28 mouse cellular contexts compared by ENCODE assay signal in genomic region chr10:17486011-17486410, GRCm38 (mm10).
DNase-seq lines count a peak whose midpoint lies in the region; ATAC-seq and TF ChIP-seq lines count a peak whose summit lies in the region.
"Had no signal": no experiment of that assay in that cellular context is flagged by ENCODE, and none has a peak within 500 bp of the region (broad histone marks: within the 10 kb centered on the region; RNA-seq: fewer than 3 reads in every experiment).

No protein-coding gene starts in this region.

- peaks cover 0 to 25% of the 10 kb centered on the region in 2 experiments; a peak in 2 of 4 replicates for H3K36me3 ChIP-seq in MEL (ENCODE audit: control insufficient read depth in 1 of 2, insufficient read depth in 2 of 2, low read length in 2 of 2)
- H3K36me3 ChIP-seq: embryonic facial prominence, embryonic 10.5 days; embryonic facial prominence, embryonic 12.5 days; forebrain, embryonic 15.5 days; G1E had no signal

- no peak for TF ChIP-seq EP300 in MEL (IDR thresholded peaks at IDR 0.05; ENCODE audit: low read depth in 1 of 2, low read length in 2 of 2)

- H3K4me1 ChIP-seq in MEL (ENCODE audit: control insufficient read depth in 1 of 2, insufficient read depth in 2 of 2, low read length in 2 of 2) = peaks cover 15 to 16% of the 10 kb centered on the region in 2 experiments
- H3K4me1 ChIP-seq: embryonic facial prominence, embryonic 10.5 days; embryonic facial prominence, embryonic 12.5 days; forebrain, embryonic 15.5 days had no signal

- no peaks in the 10 kb centered on the region for H3K9me3 ChIP-seq in MEL (replicated peaks; ENCODE audit: insufficient read depth, low read length)
- H3K9me3 ChIP-seq: embryonic facial prominence, embryonic 10.5 days; embryonic facial prominence, embryonic 12.5 days; forebrain, embryonic 13.5 days; forebrain, embryonic 15.5 days; G1E had no signal

- TF ChIP-seq RAD21 in MEL (IDR thresholded peaks at IDR 0.05; ENCODE audit: low read depth, low read length) = no peak

- no peaks in the 10 kb centered on the region for H3K27me3 ChIP-seq in MEL (ENCODE audit: control insufficient read depth in 1 of 2, insufficient read depth in 2 of 2, low read length in 2 of 2)
- H3K27me3 ChIP-seq: CH12.LX; embryonic facial prominence, embryonic 12.5 days; forebrain, embryonic 13.5 days; forebrain, embryonic 15.5 days; Patski had no signal

- DNase-seq in 416B (ENCODE audit: low read depth) (peak; percentile 54), MEL (ENCODE audit: low read depth, low spot score) (no peak), MN1 (ENCODE audit: low spot score) (no peak)
- DNase-seq in gastrocnemius, postnatal 25 days = no peak
- no peak for DNase-seq in kidney, postnatal 4 days
- no peak for DNase-seq in embryo, embryonic 9.5 days (ENCODE audit: extremely low spot score)
- DNase-seq: adrenal gland, adult 8-10 months; adrenal gland, postnatal 14 days; adrenal gland, postnatal 36 days; cerebellum, adult 11 months; cerebellum, adult 18-20 months; cerebellum, adult 8-10 months; cerebellum, adult 9-11 months; cerebellum, postnatal 14 days; cerebellum, postnatal 36 days; embryo, embryonic 11 days; forebrain, postnatal 0 days had no signal

- no peak overlapping the region for H3K4me3 ChIP-seq in MEL (ENCODE audit: control insufficient read depth in 1 of 2, insufficient read depth in 1 of 2, low read depth in 2 of 2, low read length in 2 of 2)
- H3K4me3 ChIP-seq: embryonic facial prominence, embryonic 10.5 days; embryonic facial prominence, embryonic 12.5 days; forebrain, embryonic 13.5 days; forebrain, embryonic 15.5 days had no signal

- peak overlapping the region; percentile 49; the same call in 1 of the 2 replicates for H3K27ac ChIP-seq in MEL (ENCODE audit: control insufficient read depth, low read depth, low read length)
- H3K27ac ChIP-seq: embryonic facial prominence, embryonic 10.5 days; embryonic facial prominence, embryonic 12.5 days; forebrain, embryonic 13.5 days; forebrain, embryonic 15.5 days had no signal

- peak; percentile 58 for ATAC-seq in granulocyte monocyte progenitor cell, adult 5-6 weeks (replicated peaks; ENCODE audit: poor library complexity, severe bottlenecking)
- ATAC-seq in megakaryocyte progenitor cell, adult 5-6 weeks (replicated peaks; ENCODE audit: poor library complexity) = peak; percentile 52
- ATAC-seq: activated CD4-positive, CD25-positive, alpha-beta regulatory T cell, adult 4 months; CD4-positive, CD25-positive, alpha-beta regulatory T cell, adult 4 months; forebrain, embryonic 13.5 days; forebrain, embryonic 15.5 days; forebrain, postnatal 0 days; Patski had no signal

- TF ChIP-seq POLR2A in MEL (IDR thresholded peaks at IDR 0.05; ENCODE audit: control insufficient read depth in 1 of 2, insufficient read depth in 1 of 2, low read depth in 1 of 2, low read length in 2 of 2, poor library complexity in 1 of 2) = no peak

- no peak for TF ChIP-seq CTCF in MEL (IDR thresholded peaks at IDR 0.05 in 2 of 3, conservative IDR thresholded peaks at IDR 0.05 in 1 of 3; ENCODE audit: control insufficient read depth in 1 of 3, insufficient read depth in 1 of 3, low read depth in 2 of 3, low read length in 3 of 3, poor library complexity in 1 of 3, severe bottlenecking in 1 of 3)

- no peak overlapping the region for H3K9ac ChIP-seq in MEL (ENCODE audit: control insufficient read depth, low read depth, low read length, poor library complexity, severe bottlenecking)
- H3K9ac ChIP-seq: embryonic facial prominence, embryonic 12.5 days; forebrain, embryonic 13.5 days; forebrain, embryonic 15.5 days; forebrain, postnatal 0 days had no signal

- no peaks in the 10 kb centered on the region for H3K79me2 ChIP-seq in MEL (ENCODE audit: control insufficient read depth, insufficient read depth, low read length, poor library complexity)

TF ChIP-seq in MEL, 35 proteins besides CTCF, POLR2A, EP300 and RAD21:
- TF ChIP-seq CHD1 (IDR thresholded peaks at IDR 0.05; ENCODE audit: low read depth, low read length) (no peak), E2F4 (IDR thresholded peaks at IDR 0.05; ENCODE audit: borderline replicate concordance, low read depth, low read length) (no peak), USF1 (IDR thresholded peaks at IDR 0.05; ENCODE audit: low read depth, low read length) (no peak), UBTF (IDR thresholded peaks at IDR 0.05; ENCODE audit: borderline replicate concordance, insufficient read depth, low read depth, low read length) (no peak), TBP (IDR thresholded peaks at IDR 0.05; ENCODE audit: low read depth, low read length) (no peak), USF2 (IDR thresholded peaks at IDR 0.05; ENCODE audit: borderline replicate concordance in 1 of 2, insufficient read depth in 1 of 2, low read depth in 1 of 2, low read length in 2 of 2) (no peak), TAL1 (IDR thresholded peaks at IDR 0.05; ENCODE audit: low read length) (no peak), CHD2 (IDR thresholded peaks at IDR 0.05; ENCODE audit: low read length) (no peak), ZMIZ1 (IDR thresholded peaks at IDR 0.05; ENCODE audit: low read depth, low read length) (no peak), MAZ (IDR thresholded peaks at IDR 0.05; ENCODE audit: low read depth, low read length) (no peak), ZC3H11A (IDR thresholded peaks at IDR 0.05; ENCODE audit: low read depth, low read length) (no peak), MYC (IDR thresholded peaks at IDR 0.05; ENCODE audit: low read depth, low read length) (no peak), ELF1 (IDR thresholded peaks at IDR 0.05; ENCODE audit: low read depth, low read length) (no peak), MYB (IDR thresholded peaks at IDR 0.05; ENCODE audit: low read depth, low read length) (no peak), POLR2AphosphoS5 (IDR thresholded peaks at IDR 0.05; ENCODE audit: borderline replicate concordance, low read depth, low read length) (no peak)
